Mouse (Mus musculus): ENCODE results near the gene Igfbp4. TPM values are rescaled to one million over a fixed set of nuclear protein-coding genes. Genes with fewer than 3 reads are reported as not detected.

Gene Igfbp4
- polyA plus RNA-seq, 1 experiment: 134 TPM

DNA sequence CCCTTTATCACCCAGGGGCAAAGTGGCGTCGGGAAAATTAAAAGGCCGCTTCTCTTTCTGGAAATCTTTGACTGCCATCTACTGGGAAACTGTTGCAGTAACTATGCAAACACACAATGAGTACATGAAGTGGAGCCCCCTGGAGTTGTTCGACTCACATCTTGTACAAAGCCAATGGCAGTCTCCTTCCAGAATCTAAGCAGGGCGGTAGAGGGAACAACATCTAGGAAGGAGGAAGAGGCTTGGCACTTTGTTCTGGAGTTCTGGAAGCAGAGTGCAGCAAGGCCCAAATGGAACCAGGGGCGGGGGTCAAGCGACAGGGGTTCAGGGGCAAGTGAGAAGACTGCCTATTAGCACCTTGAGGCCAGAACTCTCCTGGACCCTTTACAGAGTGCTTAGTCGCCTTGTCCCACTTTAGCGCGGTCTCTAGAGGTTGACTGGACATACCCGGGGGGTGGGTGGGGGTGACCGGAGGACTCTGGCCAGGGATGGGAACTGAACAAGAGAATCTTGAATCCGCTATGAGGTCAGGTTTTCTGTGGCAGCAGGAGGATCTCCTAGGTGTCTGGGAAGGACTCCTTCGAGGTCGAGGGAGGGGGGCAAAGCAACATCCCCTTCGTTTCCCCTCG lies 584 bp upstream of the Igfbp4 start:
- 8% methylated on average over 17 of the region's 17 CpGs for WGBS
- DNase-seq (ENCODE audit: low read depth, low spot score): no peak

DNA sequence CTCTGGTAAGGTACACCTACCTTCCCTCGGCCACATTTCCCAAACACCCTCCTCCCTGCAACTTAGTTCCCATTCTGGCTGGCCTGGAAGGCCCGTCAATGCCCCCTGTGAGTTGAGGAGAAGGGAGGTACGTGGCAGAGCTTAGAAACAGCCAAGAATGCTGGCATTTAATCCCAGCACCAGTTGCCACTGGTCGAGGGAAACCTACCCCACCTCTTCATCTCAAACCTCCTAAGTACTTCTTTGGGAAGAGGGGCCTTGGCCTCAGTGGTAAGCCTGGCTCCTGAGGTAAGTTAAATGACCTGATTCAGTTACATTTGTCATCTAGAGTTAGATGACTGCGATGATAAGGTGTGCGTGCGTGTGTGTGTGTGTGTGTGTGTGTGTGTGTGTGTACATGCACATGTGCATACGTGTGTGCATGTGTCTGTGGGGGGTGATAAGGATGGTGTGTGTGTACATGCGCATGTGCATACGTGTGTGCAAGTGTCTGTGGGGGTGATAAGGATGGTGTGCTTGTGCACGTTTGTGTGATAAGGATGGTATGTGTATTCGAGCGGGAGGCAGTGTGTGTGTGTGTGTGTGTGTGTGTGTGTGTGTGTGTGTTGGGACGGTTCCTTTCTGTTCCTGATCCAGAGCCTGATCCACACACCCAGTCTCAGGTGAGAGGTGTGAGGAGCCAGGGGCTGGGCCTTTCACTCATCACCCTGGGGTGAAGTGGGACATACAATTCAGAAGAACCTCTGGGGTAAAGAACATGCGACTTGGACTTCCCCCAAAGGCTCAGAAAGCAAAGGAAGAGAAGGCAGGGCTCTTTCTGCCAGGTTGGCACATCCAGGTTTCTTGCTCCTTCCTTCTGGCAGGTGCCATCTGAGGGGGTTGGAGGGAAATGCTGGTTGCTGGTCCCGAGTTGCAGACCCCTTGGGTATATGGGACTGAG lies 1.1 kb downstream of the Igfbp4 start:
- DNase-seq (ENCODE audit: low read depth, low spot score): no peak
- 55% methylated on average over 16 of the region's 16 CpGs for WGBS

DNA sequence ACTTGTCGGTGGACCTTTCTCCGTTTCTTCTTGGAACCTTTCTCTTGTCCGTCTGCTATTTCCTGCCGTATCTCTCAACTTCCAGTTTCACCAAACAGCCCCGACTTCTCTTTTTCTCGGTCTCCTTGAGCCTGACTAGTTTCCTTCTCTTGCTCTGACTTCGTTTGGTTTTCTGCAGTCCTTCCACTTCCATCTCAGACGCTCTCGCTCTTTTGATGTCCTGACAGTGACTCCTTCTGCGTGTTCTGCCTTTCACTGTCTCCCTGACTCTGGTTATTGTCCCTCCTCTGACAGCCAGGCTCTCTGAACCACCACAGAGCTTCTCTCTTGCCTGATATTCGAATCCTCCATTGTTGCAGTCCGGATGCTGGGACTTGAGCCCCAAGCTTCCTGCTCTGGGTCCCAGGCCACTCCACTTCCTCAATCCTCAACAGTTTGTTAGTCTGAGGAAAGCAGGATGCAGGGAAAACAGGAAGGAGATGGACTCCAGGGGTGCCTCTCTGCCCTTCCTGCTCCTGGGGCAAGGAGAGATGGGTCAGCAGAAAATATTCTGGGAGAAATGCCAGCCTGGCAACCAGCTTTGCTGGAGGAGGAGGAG lies 1.9 kb downstream of the Igfbp4 start:
- WGBS: 43% methylated on average over 12 of the region's 12 CpGs
- DNase-seq (ENCODE audit: low read depth, low spot score): no peak

DNA sequence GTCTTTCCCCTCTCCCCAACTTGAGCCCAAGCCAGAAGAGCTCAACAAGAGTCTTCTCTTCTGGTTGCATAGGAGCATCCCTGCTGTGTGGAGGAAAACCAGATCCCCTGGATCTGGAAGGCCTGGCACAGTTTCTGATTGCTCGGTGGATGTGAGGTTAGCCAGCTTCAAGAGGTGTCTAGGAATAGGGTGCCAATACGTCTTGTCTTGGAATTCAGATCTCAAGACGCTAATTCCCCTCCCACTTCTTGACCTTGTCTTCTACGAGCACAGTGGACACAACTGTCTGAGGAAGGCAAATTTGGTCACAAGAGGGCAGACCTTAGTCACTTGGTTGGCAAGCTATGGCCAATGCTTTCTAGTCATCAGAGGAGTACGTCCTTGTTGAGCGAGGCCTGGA lies 2.6 kb downstream of the Igfbp4 start:
- no peak for DNase-seq (ENCODE audit: low read depth, low spot score)
- WGBS: 62% methylated on average over 6 of the region's 6 CpGs

DNA sequence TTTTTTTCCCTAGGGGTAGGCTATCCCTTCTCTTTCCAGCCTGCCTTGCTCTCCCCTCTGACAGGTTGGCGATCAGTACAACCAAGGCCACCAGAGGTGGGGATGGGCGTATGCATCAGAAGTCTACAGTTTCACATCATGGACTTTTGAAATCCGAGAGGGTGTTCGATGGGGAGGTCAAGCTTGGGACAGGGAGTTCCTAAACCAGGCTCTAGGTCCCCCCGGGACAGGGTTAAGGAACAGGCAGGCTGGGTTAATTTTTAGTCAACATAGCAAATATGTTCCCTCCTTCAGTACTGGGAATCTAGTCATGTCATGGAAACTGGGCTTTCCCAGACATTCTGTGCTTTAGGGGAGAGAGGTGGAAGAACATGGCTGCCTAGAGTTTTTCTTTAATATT lies 3.3 kb downstream of the Igfbp4 start:
- WGBS: 51% methylated on average over 5 of the region's 5 CpGs
- no peak for DNase-seq (ENCODE audit: low read depth, low spot score)

DNA sequence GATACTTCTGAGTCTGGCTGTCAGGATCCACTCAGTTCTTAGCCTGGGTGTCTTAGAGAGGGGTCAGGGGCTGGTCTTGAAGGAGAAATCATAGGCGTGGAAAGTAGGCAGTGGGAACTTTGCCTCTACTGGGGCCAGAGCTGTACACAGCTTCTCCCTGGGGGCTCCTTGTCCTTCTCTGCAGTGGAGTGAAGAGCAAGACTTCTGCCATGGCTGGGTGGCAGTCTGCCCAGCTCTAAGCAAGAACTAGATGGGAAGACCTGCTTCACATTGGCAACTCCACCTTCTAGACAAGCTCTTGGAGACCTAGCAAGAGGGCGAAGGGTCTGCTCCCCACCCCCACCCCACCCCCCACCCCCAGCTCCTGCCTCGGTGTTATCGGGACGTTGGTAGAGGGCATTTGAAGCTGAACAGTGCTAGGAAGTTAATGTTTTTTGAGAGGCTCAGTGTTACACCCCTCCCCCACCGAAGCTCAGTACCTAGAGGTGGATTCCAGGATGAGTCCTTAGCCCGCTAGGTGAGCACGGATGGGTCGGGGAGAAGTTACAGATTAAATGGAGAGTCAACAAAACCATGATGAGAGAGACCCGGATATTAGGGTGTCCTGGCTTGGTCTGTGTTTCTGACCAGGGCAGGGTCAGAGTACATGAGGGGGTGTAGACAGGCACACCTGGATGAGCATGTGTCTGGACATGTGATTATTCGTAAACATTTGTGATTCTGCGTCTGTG lies 4.3 kb downstream of the Igfbp4 start:
- DNase-seq (ENCODE audit: low read depth, low spot score): no peak
- WGBS: 33% methylated on average over 12 of the region's 12 CpGs

DNA sequence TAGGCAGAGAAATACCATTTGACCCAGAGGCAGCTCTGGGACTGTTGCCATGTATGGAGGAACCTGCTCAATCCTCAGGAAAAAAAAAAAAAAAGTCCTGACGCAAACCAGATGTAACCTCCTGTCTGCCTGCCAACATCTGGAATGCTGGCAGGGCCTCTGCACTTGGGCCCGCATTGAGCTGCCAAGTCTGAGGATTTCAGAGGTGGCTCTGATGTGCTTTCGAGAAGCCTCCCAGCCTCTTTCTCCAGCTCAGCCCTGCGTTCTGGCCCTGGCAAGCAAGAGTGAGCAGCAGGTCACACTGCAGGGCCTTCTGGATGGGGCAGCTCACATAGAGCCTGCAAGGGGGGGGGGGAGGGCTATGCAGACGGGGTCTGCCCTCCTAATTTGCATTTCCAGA lies 6.1 kb downstream of the Igfbp4 start:
- DNase-seq (ENCODE audit: low read depth, low spot score): no peak
- WGBS: 40% methylated on average over 5 of the region's 5 CpGs

DNA sequence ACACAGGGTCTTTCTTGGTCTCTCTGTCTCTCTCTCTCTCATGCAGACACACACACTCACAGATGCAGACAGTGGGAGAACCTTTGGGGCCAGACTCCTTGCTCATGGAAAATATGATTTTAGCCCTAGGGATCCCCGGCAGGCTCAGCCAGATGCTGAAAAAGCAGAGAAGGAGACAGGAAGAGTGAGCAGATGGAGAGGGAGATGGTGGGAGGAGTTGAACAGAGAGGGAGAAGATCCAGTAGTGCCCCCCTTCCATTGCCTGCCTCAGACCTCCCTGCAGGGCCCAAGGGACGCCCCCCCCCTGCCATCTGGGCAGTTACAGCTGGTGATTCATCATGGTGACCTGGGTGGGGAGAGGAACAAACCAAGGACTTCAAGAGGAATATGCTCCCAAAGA lies 6.6 kb downstream of the Igfbp4 start:
- DNase-seq (ENCODE audit: low read depth, low spot score): no peak
- 58% methylated on average over 2 of the region's 2 CpGs for WGBS

DNA sequence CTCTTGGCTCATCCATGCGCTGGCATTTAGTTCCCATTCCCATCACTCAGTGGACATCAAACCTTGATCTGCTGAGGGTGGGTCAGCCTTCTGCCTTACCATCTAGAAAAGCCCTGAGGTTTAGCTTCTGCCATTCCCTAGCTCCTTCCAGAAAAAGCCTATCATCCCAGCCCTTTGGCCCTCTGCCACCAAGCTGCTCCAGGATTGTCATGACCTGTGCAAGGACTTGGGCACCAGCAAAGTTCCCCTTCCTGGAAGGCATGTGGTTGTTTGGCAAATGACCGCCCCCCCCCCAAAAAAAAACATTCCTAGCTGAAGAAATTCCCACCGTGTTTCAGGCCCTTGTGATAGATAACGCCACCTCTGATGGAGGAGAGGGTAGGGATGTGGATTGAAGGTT lies 14.1 kb downstream of the Igfbp4 start:
- no peak for DNase-seq (ENCODE audit: low read depth, low spot score)

DNA sequence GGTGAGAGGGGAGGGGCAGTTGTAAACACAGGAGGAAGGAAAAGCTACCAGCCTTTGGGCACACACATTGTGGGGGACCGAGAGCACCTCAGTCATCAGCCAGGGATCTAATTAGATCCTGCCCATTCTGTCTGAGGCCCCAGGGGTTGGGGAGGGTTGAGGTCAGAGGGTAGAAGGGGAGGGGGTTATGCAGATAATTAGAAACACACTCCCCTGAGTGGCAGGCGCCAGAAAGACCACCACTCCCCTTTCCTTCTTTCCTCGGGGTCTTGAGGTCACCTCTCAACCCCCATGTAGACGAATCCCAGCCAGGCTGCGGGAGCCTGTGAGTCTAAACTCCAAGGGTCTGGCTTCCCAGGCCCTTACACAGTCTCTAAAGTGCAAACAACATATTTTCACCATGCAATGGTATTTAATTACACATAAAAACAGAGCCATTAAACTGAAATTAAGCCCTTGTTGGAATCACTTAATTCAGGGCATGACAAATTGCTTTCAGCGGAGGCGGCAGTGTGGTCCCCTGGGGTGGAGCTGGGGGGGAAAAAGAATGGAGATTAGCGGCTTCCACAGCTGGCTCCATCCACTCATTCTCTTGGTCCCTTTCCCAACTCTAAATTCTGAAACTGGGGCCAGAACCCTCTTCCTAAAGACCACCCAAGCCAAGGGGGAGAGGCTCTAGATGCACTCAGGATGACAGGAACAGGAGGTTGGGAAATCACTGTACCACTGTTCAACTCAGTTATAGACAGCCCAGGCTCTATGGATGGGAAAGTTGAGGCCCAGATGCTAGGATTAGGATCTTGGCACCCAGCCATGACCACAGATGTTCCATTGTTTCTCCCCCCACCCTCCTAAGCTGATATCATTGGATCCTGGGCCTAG lies 14.8 kb downstream of the Igfbp4 start:
- DNase-seq (ENCODE audit: low read depth, low spot score): no peak

More for the DNA sequence above, 14.1 kb downstream of the Igfbp4 start:
- WGBS: 53% methylated on average over 4 of the region's 4 CpGs

DNA sequence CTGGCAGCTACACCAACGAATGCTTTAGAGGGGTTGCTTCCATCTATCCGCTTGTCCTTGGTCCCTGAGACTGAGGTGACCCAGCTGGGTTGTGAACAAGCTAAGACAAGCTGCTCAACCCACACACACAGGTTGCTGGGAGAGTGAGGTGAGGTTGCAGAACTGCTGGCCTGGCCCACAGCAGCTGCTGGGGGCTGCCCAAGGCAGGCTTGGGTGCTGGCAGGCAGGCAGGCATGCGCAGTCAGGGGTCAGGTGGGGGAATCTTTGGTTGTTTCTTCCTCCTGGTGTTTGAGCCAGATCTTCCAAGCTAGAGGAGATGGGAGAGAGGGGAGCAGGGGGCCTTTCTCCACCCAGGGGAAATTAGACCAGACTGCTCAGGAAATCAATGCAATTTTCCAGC lies 19.4 kb downstream of the Igfbp4 start:
- WGBS: 85% methylated on average over 3 of the region's 3 CpGs
- no peak for DNase-seq (ENCODE audit: low read depth, low spot score)

More for the DNA sequence above, 14.8 kb downstream of the Igfbp4 start:
- WGBS: 57% methylated on average over 8 of the region's 8 CpGs

DNA sequence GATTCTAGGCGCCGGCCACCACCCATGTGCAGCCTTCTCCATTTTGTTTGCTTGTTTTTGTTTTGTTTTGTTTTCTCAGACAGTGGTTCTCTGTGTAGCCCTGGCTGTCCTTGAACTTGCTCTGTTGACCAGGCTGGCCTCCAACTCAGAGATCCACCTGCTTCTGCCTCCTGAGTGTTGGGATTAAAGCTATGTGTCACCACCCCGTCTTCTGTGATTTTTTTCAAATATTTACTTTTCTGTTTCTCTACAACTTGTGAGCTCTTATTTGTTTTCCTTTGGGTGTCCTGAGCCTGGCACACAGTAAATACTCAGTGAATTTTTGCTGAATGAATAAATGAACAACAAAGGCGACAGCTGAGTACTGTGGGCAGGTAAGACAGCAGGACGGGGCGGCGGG lies 21.6 kb downstream of the Igfbp4 start:
- DNase-seq (ENCODE audit: low read depth, low spot score): no peak
- WGBS: 86% methylated on average over 7 of the region's 7 CpGs

DNA sequence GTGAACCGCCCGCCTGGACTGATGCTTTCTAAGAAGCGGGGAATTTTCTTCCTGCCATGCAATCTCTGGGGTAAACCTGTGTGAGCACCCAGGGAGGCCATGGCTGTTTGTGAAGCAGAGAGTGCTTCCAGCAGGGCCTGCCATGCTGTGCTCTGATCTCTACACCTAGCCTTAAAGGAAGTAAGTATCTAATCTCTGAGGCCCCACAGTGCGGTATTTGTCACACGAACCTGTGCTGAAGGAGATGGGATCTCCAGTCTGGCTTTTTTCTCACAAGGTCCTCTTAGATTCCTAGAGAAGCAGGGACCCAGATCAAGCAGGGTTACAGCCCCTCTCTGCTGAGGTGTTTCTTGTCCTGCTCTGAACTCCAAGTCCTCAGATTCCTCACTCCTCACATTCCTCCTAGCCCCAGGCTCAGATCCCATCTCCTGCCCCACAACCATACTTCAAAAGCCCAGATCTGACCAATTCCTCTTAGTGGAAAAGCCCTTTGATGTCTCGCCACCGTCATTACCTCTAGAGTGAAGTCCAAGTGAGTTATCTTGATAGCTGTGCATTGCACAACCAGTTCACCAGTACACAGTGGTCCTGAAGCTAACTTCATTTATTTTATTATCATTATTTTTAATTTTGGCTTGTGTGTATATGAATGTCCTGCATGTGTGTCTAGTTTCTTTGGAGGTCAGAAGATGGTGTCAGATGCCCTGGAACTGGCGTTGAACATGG lies 22.5 kb downstream of the Igfbp4 start:
- WGBS: 74% methylated on average over 8 of the region's 8 CpGs
- DNase-seq (ENCODE audit: low read depth, low spot score): no peak

DNA sequence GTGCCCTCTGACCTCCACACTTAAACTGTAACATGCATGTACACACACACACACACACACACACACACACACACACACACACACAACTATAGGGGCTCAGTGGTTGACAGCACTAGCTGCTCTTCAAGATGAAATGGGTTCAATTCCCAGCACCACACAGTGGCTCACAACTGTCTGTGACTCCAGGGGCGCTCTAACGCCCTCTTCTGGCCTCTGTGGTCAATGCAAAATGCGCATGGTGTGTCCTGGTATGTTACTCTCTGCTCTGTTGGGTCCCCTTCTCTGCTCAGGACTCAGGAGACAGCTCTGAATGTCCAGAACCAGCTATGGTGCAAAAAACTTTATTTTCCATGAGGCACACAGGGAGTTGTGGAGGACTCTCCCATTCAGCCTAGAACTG lies 24.3 kb downstream of the Igfbp4 start:
- DNase-seq (ENCODE audit: low read depth, low spot score): no peak
- 81% methylated on average over 3 of the region's 3 CpGs for WGBS

DNA sequence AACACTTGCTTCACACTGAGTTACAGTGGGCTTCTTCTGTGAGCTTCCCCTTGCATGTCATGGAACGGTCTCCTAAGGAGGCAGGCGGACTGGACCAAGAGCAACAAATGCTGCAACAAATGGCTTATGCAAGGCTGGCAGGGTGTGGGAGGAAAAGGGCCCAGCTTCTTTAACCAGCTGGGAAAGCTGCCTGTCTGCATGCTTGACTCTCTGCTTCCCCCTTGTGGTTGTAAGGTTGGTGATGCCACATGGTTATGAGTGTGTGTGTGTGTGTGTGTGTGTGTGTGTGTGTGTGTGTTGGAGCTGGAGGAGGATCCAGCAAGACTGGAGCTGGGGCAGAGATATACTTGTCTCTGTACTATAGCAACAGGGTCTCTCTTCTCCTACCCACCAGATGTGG lies 24.9 kb downstream of the Igfbp4 start:
- WGBS: 24% methylated on average over 2 of the region's 2 CpGs
- peak; percentile 67 for DNase-seq (ENCODE audit: low read depth, low spot score)

DNA sequence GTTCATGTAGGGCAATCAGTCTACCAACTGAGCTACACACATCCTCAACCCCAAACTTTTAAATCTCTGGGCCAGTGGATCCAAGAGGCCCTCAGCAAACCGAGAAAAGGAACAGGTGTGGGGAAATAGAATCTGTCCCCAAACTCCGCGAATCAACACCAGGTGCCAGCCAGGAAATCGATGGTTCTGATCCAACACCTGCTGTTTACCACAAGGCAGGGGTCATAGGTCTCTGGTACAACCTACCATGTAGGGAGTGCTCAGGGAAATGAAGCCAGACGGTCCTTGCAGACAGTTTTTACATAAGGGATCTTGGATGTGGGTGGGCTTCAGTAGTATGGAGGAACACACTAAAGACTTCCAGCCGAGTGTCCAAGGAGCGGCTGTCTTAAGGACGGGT lies 26.5 kb downstream of the Igfbp4 start:
- 59% methylated on average over 8 of the region's 8 CpGs for WGBS

DNA sequence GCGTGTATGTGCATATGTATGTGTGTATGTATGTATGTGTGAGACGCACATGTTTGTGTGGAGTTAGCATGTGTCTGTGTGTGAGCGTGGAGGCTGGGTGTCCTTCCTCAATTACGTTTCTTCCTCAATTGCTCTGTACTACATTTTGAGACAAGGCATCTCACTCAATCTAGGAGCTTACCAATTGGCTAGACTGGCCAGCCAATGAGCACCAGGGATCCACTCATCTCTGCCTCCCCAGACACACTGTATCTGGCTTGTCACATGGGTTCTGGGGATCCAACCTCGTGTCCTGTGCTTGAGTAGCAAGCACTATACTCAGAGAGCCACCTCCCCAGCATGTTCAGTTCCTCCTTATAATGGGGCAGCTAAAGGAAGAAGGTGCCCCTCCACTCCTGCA lies 27.4 kb downstream of the Igfbp4 start:
- DNase-seq (ENCODE audit: low read depth, low spot score): no peak
- 82% methylated on average over 5 of the region's 5 CpGs for WGBS

More for the DNA sequence above, 26.5 kb downstream of the Igfbp4 start:
- no peak for DNase-seq (ENCODE audit: low read depth, low spot score)

DNA sequence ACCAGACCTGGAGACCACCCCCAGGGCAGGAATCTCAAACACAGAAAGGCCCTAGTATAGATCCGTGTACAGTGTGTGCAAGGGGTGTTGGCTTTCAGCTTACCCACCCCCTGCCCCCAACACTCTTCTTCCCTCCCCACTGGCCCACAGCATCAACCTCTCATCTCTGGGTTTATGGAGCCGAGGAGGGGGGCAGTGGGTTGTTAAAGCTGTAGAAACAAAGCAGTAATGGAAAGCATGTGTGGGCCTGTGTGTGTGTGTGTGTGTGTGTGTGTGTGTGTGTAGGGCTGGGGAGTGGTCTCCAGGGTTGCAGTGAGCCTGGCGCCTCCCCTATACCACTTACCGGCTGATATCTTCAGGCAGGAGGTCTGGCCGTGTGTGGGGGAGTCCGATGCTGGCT lies 30.8 kb downstream of the Igfbp4 start:
- DNase-seq (ENCODE audit: low read depth, low spot score): no peak
- 70% methylated on average over 6 of the region's 6 CpGs for WGBS

DNA sequence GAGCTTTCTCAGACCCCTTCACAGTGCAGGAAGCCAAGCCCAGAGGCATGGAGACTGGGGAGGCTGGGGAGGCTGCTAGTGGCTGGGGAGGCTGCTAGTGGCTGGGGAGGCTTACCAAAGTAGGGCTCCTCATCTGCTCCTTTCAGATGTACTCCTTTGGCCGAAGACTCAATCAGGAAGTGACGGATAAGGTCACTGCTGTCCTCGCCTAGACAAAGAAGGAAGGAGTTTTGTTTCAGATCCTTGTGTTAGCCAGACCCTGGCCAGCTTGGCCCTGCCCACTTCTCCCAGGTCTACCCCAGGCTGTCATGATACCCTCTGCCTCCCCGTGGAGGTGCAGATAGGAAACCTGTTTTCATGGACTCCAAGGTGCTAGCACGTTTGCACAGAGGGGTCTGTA lies 32.7 kb downstream of the Igfbp4 start:
- no peak for DNase-seq (ENCODE audit: low read depth, low spot score)
- WGBS: 66% methylated on average over 5 of the region's 5 CpGs

Measured in large intestine, adult 2 months (tissue).